Mouse (Mus musculus): ENCODE data around the gene Olfr963.
"Not testable (repeated sequence)": the region's sequence is repeated elsewhere in the genome, so short reads cannot be mapped to it uniquely, and the experiment has no call there.

Olfr963 gene

GRCm38 (mm10) chr9:39654756-39655396 lies 12.1 kb upstream of the Olfr963 start:
- TF ChIP-seq NANOG (IDR thresholded peaks at IDR 0.05; ENCODE audit: borderline replicate concordance, low read length) (no peak), CTCF (conservative IDR thresholded peaks at IDR 0.05; ENCODE audit: low read length) (no peak), POU5F1 (IDR thresholded peaks at IDR 0.05; ENCODE audit: borderline replicate concordance, low read length) (no peak)
- H3K36me3 ChIP-seq (ENCODE audit: insufficient read depth, low read length) = no peaks in the 10 kb centered on the region
- no peaks in the 10 kb centered on the region for H3K4me1 ChIP-seq (replicated peaks; ENCODE audit: low read depth, low read length)
- H3K27me3 ChIP-seq (ENCODE audit: insufficient read depth, low read length) = no peaks in the 10 kb centered on the region
- H3K4me3 ChIP-seq (replicated peaks; ENCODE audit: low read length) = no peak overlapping the region
- H3K9me3 ChIP-seq (ENCODE audit: low read length) = no peaks in the 10 kb centered on the region

GRCm38 (mm10) chr9:39669723-39670122 lies 2.7 kb downstream of the Olfr963 start:
- Histone ChIP-seq H3K36me3 (ENCODE audit: insufficient read depth, low read length) (no peaks in the 10 kb centered on the region), H3K4me1 (replicated peaks; ENCODE audit: low read depth, low read length) (no peaks in the 10 kb centered on the region), H3K4me3 (replicated peaks; ENCODE audit: low read length) (no peak overlapping the region), H3K27me3 (ENCODE audit: insufficient read depth, low read length) (no peaks in the 10 kb centered on the region), H3K9me3 (ENCODE audit: low read length) (peaks cover 19% of the 10 kb centered on the region)
- TF ChIP-seq POU5F1 (IDR thresholded peaks at IDR 0.05; ENCODE audit: borderline replicate concordance, low read length) (no peak), NANOG (IDR thresholded peaks at IDR 0.05; ENCODE audit: borderline replicate concordance, low read length) (no peak), CTCF (conservative IDR thresholded peaks at IDR 0.05; ENCODE audit: low read length) (no peak)

- Histone ChIP-seq H3K9me3 (ENCODE audit: low read length) (no peaks in the 10 kb centered on the region), H3K4me1 (replicated peaks; ENCODE audit: low read depth, low read length) (no peaks in the 10 kb centered on the region), H3K27me3 (ENCODE audit: insufficient read depth, low read length) (no peaks in the 10 kb centered on the region), H3K36me3 (ENCODE audit: insufficient read depth, low read length) (no peaks in the 10 kb centered on the region), H3K4me3 (replicated peaks; ENCODE audit: low read length) (no peak overlapping the region)
- TF ChIP-seq CTCF (conservative IDR thresholded peaks at IDR 0.05; ENCODE audit: low read length) (no peak), POU5F1 (IDR thresholded peaks at IDR 0.05; ENCODE audit: borderline replicate concordance, low read length) (no peak), NANOG (IDR thresholded peaks at IDR 0.05; ENCODE audit: borderline replicate concordance, low read length) (no peak)
Observed at GRCm38 (mm10) chr9:39674820-39675219, 7.8 kb downstream of the Olfr963 start.

GRCm38 (mm10) chr9:39678557-39678956 lies 11.6 kb downstream of the Olfr963 start:
- Histone ChIP-seq H3K27me3 (ENCODE audit: insufficient read depth, low read length) (no peaks in the 10 kb centered on the region), H3K4me3 (replicated peaks; ENCODE audit: low read length) (no peak overlapping the region), H3K36me3 (ENCODE audit: insufficient read depth, low read length) (no peaks in the 10 kb centered on the region), H3K4me1 (replicated peaks; ENCODE audit: low read depth, low read length) (no peaks in the 10 kb centered on the region), H3K9me3 (ENCODE audit: low read length) (no peaks in the 10 kb centered on the region)
- TF ChIP-seq NANOG (IDR thresholded peaks at IDR 0.05; ENCODE audit: borderline replicate concordance, low read length) = no peak
- no peak for TF ChIP-seq CTCF (conservative IDR thresholded peaks at IDR 0.05; ENCODE audit: low read length)
- TF ChIP-seq POU5F1 (IDR thresholded peaks at IDR 0.05; ENCODE audit: borderline replicate concordance, low read length) = no peak

GRCm38 (mm10) chr9:39679280-39679679 lies 12.3 kb downstream of the Olfr963 start:
- Histone ChIP-seq H3K27me3 (ENCODE audit: insufficient read depth, low read length) (no peaks in the 10 kb centered on the region), H3K4me1 (replicated peaks; ENCODE audit: low read depth, low read length) (no peaks in the 10 kb centered on the region), H3K9me3 (ENCODE audit: low read length) (no peaks in the 10 kb centered on the region), H3K36me3 (ENCODE audit: insufficient read depth, low read length) (no peaks in the 10 kb centered on the region), H3K4me3 (replicated peaks; ENCODE audit: low read length) (no peak overlapping the region)
- TF ChIP-seq NANOG (IDR thresholded peaks at IDR 0.05; ENCODE audit: borderline replicate concordance, low read length) (no peak), CTCF (conservative IDR thresholded peaks at IDR 0.05; ENCODE audit: low read length) (no peak), POU5F1 (IDR thresholded peaks at IDR 0.05; ENCODE audit: borderline replicate concordance, low read length) (no peak)

GRCm38 (mm10) chr9:39701123-39701522 lies 34.1 kb downstream of the Olfr963 start:
- not testable (repeated sequence) for H3K4me3 ChIP-seq (replicated peaks; ENCODE audit: low read length); H3K27me3 ChIP-seq (ENCODE audit: insufficient read depth, low read length); H3K4me1 ChIP-seq (replicated peaks; ENCODE audit: low read depth, low read length); H3K36me3 ChIP-seq (ENCODE audit: insufficient read depth, low read length)
- peaks cover 51% of the 10 kb centered on the region for H3K9me3 ChIP-seq (ENCODE audit: low read length)

- H3K36me3 ChIP-seq (ENCODE audit: insufficient read depth, low read length) = peaks cover 2% of the 10 kb centered on the region; the same call in 1 of the 2 replicates
- H3K4me1 ChIP-seq (replicated peaks; ENCODE audit: low read depth, low read length) = no peaks in the 10 kb centered on the region
- TF ChIP-seq CTCF (conservative IDR thresholded peaks at IDR 0.05; ENCODE audit: low read length) = no peak
- TF ChIP-seq NANOG (IDR thresholded peaks at IDR 0.05; ENCODE audit: borderline replicate concordance, low read length) = no peak
- TF ChIP-seq POU5F1 (IDR thresholded peaks at IDR 0.05; ENCODE audit: borderline replicate concordance, low read length) = no peak
- no peak within 1 kb of the TSS for H3K4me3 ChIP-seq (replicated peaks; ENCODE audit: low read length)
- H3K27me3 ChIP-seq (ENCODE audit: insufficient read depth, low read length) = no peaks in the 10 kb centered on the region
- peaks cover 20% of the 10 kb centered on the region for H3K9me3 ChIP-seq (ENCODE audit: low read length)
Observed at GRCm38 (mm10) chr9:39707017-39707416, 40.0 kb downstream of the Olfr963 start, which contains the start of gene Olfr149. Gene Olfr149, minus strand, starts transcription at chr9:39707117.

- Histone ChIP-seq H3K4me3 (replicated peaks; ENCODE audit: low read length) (no peak overlapping the region), H3K27me3 (ENCODE audit: insufficient read depth, low read length) (no peaks in the 10 kb centered on the region), H3K36me3 (ENCODE audit: insufficient read depth, low read length) (no peaks in the 10 kb centered on the region), H3K9me3 (ENCODE audit: low read length) (peaks cover 2% of the 10 kb centered on the region; the same call in 1 of the 2 replicates), H3K4me1 (replicated peaks; ENCODE audit: low read depth, low read length) (no peaks in the 10 kb centered on the region)
- TF ChIP-seq NANOG (IDR thresholded peaks at IDR 0.05; ENCODE audit: borderline replicate concordance, low read length) (no peak), CTCF (conservative IDR thresholded peaks at IDR 0.05; ENCODE audit: low read length) (no peak), POU5F1 (IDR thresholded peaks at IDR 0.05; ENCODE audit: borderline replicate concordance, low read length) (no peak)
Observed at GRCm38 (mm10) chr9:39708958-39709357, 42.0 kb downstream of the Olfr963 start.

- TF ChIP-seq POU5F1 (IDR thresholded peaks at IDR 0.05; ENCODE audit: borderline replicate concordance, low read length) (no peak), NANOG (IDR thresholded peaks at IDR 0.05; ENCODE audit: borderline replicate concordance, low read length) (no peak), CTCF (conservative IDR thresholded peaks at IDR 0.05; ENCODE audit: low read length) (no peak)
- no peak within 1 kb of the TSS for H3K4me3 ChIP-seq (replicated peaks; ENCODE audit: low read length)
- no peaks in the 10 kb centered on the region for H3K4me1 ChIP-seq (replicated peaks; ENCODE audit: low read depth, low read length)
- H3K9me3 ChIP-seq (ENCODE audit: low read length) = no peaks in the 10 kb centered on the region
- no peaks in the 10 kb centered on the region for H3K36me3 ChIP-seq (ENCODE audit: insufficient read depth, low read length)
- H3K27me3 ChIP-seq (ENCODE audit: insufficient read depth, low read length) = no peaks in the 10 kb centered on the region
Observed at GRCm38 (mm10) chr9:39711053-39711452, 44.0 kb downstream of the Olfr963 start, which contains the start of gene Olfr965. Gene Olfr965, plus strand, starts transcription at chr9:39711353.

Data from E14TG2a.4 (cell line).